Comparison of ENCODE assay signal across 8 mouse cellular contexts in the genomic region with DNA sequence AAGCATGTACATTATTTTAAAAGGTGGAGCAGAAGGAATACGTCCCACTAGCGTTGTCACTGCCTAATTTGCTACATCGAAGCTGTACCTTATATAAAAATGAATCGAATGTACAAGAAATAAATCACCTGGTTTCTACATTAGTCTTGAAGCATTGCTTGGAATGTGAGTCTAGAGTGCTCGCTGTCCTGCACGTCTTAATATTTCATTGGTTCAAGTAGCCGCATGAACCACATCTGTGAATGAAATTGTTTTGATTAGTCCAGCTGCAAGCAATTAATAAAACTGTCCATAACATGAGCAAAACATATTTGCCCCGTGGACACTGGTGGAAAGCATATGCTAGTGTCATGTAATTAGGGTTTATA.
A peak's percentile ranks its signal among the peaks of the same experiment; 100 is the strongest.
DNase-seq lines count a peak whose midpoint lies in the region; ATAC-seq and TF ChIP-seq lines count a peak whose summit lies in the region.

No protein-coding gene starts in this region.

- DNase-seq in kidney, adult 2 months, result no peak
- no peak for DNase-seq in kidney, postnatal 14 days
- peak; percentile 33 for DNase-seq in embryonic facial prominence, embryonic 11.5 days (ENCODE audit: low spot score)
- no peak for DNase-seq in frontal cortex, adult 2 months (ENCODE audit: extremely low spot score in 1 of 2, low spot score in 1 of 2)
- no peak for DNase-seq in layer of hippocampus, adult 8-10 months (ENCODE audit: low spot score in 2 of 2)
- DNase-seq in cerebellum, postnatal 10 days, result no peak

- TF ChIP-seq CTCF in kidney, adult 2 months (conservative IDR thresholded peaks at IDR 0.05; ENCODE audit: insufficient read depth, insufficient read length, low read depth, low read length), result no peak

- no peak overlapping the region for H3K9ac ChIP-seq in embryonic facial prominence, embryonic 11.5 days (replicated peaks; ENCODE audit: low read length)
- peak overlapping the region; percentile 23; the same call in 1 of the 2 replicates for H3K9ac ChIP-seq in hindbrain, embryonic 12.5 days
- H3K9ac ChIP-seq in midbrain, embryonic 13.5 days (replicated peaks), result peak overlapping the region; percentile 47

- peak overlapping the region; percentile 57 for H3K4me2 ChIP-seq in embryonic facial prominence, embryonic 11.5 days (ENCODE audit: low read depth, low read length)
- peak overlapping the region; percentile 60 for H3K4me2 ChIP-seq in hindbrain, embryonic 12.5 days (replicated peaks)
- H3K4me2 ChIP-seq in midbrain, embryonic 13.5 days (replicated peaks), result peak overlapping the region; percentile 59

- ATAC-seq in embryonic facial prominence, embryonic 11.5 days (replicated peaks; ENCODE audit: insufficient number of reproducible peaks, low FRiP score, low TSS enrichment, low read depth), result peak; percentile 17
- peak; percentile 55 for ATAC-seq in hindbrain, embryonic 12.5 days (ENCODE audit: low FRiP score)
- ATAC-seq in midbrain, embryonic 13.5 days, result peak; percentile 61

- no peaks in the 10 kb centered on the region for H3K4me1 ChIP-seq in kidney, adult 2 months (ENCODE audit: control insufficient read depth, insufficient read depth, low read length)
- H3K4me1 ChIP-seq in embryonic facial prominence, embryonic 11.5 days (ENCODE audit: control insufficient read depth, insufficient read depth, low read length), result no peaks in the 10 kb centered on the region
- H3K4me1 ChIP-seq in hindbrain, embryonic 12.5 days, result peaks cover 7% of the 10 kb centered on the region; the same call in 1 of the 2 replicates
- peaks cover 6% of the 10 kb centered on the region for H3K4me1 ChIP-seq in midbrain, embryonic 13.5 days (replicated peaks)

- H3K36me3 ChIP-seq in kidney, adult 2 months (ENCODE audit: control insufficient read depth, insufficient read depth, low read length), result no peaks in the 10 kb centered on the region
- no peaks in the 10 kb centered on the region for H3K36me3 ChIP-seq in embryonic facial prominence, embryonic 11.5 days (replicated peaks; ENCODE audit: control insufficient read depth, insufficient read depth, low read depth, low read length)
- no peaks in the 10 kb centered on the region for H3K36me3 ChIP-seq in hindbrain, embryonic 12.5 days
- H3K36me3 ChIP-seq in midbrain, embryonic 13.5 days, result no peaks in the 10 kb centered on the region

- H3K27me3 ChIP-seq in kidney, adult 2 months (replicated peaks; ENCODE audit: control insufficient read depth, insufficient read depth, low read length), result no peaks in the 10 kb centered on the region
- no peaks in the 10 kb centered on the region for H3K27me3 ChIP-seq in embryonic facial prominence, embryonic 11.5 days (ENCODE audit: control insufficient read depth, insufficient read depth, low read length)
- no peaks in the 10 kb centered on the region for H3K27me3 ChIP-seq in hindbrain, embryonic 12.5 days
- no peaks in the 10 kb centered on the region for H3K27me3 ChIP-seq in midbrain, embryonic 13.5 days

- TF ChIP-seq POLR2A in kidney, adult 2 months (IDR thresholded peaks at IDR 0.05; ENCODE audit: low read depth, low read length), result no peak

- peak overlapping the region; percentile 31 for H3K4me3 ChIP-seq in kidney, adult 2 months (ENCODE audit: insufficient read depth, low read depth, low read length)
- H3K4me3 ChIP-seq in embryonic facial prominence, embryonic 11.5 days (ENCODE audit: low read depth, low read length), result peak overlapping the region; percentile 39
- peak overlapping the region; percentile 51 for H3K4me3 ChIP-seq in hindbrain, embryonic 12.5 days
- H3K4me3 ChIP-seq in midbrain, embryonic 13.5 days (replicated peaks), result peak overlapping the region; percentile 64

- 19% methylated on average over 8 of the region's 8 CpGs for WGBS in kidney, adult 2 months
- WGBS in embryonic facial prominence, embryonic 11.5 days, result 16% methylated on average over 8 of the region's 8 CpGs
- WGBS in hindbrain, embryonic 12.5 days, result 16% methylated on average over 8 of the region's 8 CpGs
- 19% methylated on average over 8 of the region's 8 CpGs for WGBS in midbrain, embryonic 13.5 days

- no peak overlapping the region for H3K27ac ChIP-seq in kidney, adult 2 months (ENCODE audit: insufficient read depth, low read depth, low read length)
- H3K27ac ChIP-seq in embryonic facial prominence, embryonic 11.5 days (replicated peaks; ENCODE audit: low read depth, low read length), result no peak overlapping the region
- no peak overlapping the region for H3K27ac ChIP-seq in hindbrain, embryonic 12.5 days
- peak overlapping the region; percentile 36 for H3K27ac ChIP-seq in midbrain, embryonic 13.5 days

- H3K9me3 ChIP-seq in embryonic facial prominence, embryonic 11.5 days (replicated peaks; ENCODE audit: control insufficient read depth, low read length), result no peaks in the 10 kb centered on the region
- no peaks in the 10 kb centered on the region for H3K9me3 ChIP-seq in hindbrain, embryonic 12.5 days (replicated peaks)
- no peaks in the 10 kb centered on the region for H3K9me3 ChIP-seq in midbrain, embryonic 13.5 days
